ENCODE assay signal across 9 mouse cellular contexts in genomic region chr5:137530075-137530474, GRCm38 (mm10). TPM values are rescaled to one million over a fixed set of nuclear protein-coding genes. Genes with fewer than 3 reads are reported as not detected.
A peak's percentile ranks its signal among the peaks of the same experiment; 100 is the strongest.
DNase-seq lines count a peak whose midpoint lies in the region; ATAC-seq and TF ChIP-seq lines count a peak whose summit lies in the region.
"Had no signal": no experiment of that assay in that cellular context is flagged by ENCODE, and none has a peak within 500 bp of the region (broad histone marks: within the 10 kb centered on the region; RNA-seq: fewer than 3 reads in every experiment).

No protein-coding gene starts in this region.

- peak overlapping the region; percentile 88; the same call in 1 of the 2 replicates for H3K9ac ChIP-seq in kidney, embryonic 14.5 days (ENCODE audit: low read depth, low read length)
- H3K9ac ChIP-seq in hindbrain, embryonic 14.5 days: peak overlapping the region; percentile 87
- H3K9ac ChIP-seq in midbrain, embryonic 13.5 days (replicated peaks): peak overlapping the region; percentile 98

- no peak for TF ChIP-seq POLR2A in cortical plate, adult 2 months (IDR thresholded peaks at IDR 0.05; ENCODE audit: extremely low read depth, insufficient read depth, low read length)

- H3K27me3 ChIP-seq in kidney, embryonic 14.5 days (ENCODE audit: control insufficient read depth, insufficient read depth, low read length): no peaks in the 10 kb centered on the region
- H3K27me3 ChIP-seq in hindbrain, embryonic 14.5 days (ENCODE audit: control insufficient read depth, insufficient read depth, low read length): no peaks in the 10 kb centered on the region
- H3K27me3 ChIP-seq in midbrain, embryonic 13.5 days: no peaks in the 10 kb centered on the region

- ATAC-seq in kidney, embryonic 14.5 days (ENCODE audit: low FRiP score, low TSS enrichment): no peak
- ATAC-seq in hindbrain, embryonic 14.5 days (ENCODE audit: low FRiP score): no peak
- no peak for ATAC-seq in midbrain, embryonic 13.5 days

- DNase-seq in kidney, adult 11 months: no peak
- no peak for DNase-seq in hindbrain, embryonic 14.5 days (ENCODE audit: low spot score)
- DNase-seq in adipocyte (ENCODE audit: low spot score): no peak
- no peak for DNase-seq in gastrocnemius, postnatal 14 days
- no peak for DNase-seq in spleen, postnatal 4 days (ENCODE audit: low spot score in 2 of 2)

- intact Hi-C loops in gastrocnemius, postnatal 14 days (cut with DNase I; ENCODE audit: low total_unique reads): no loop called here

- H3K9me3 ChIP-seq in kidney, embryonic 14.5 days (ENCODE audit: control insufficient read depth, low read length): no peaks in the 10 kb centered on the region
- H3K9me3 ChIP-seq in hindbrain, embryonic 14.5 days (ENCODE audit: control insufficient read depth, low read length): no peaks in the 10 kb centered on the region
- H3K9me3 ChIP-seq in midbrain, embryonic 13.5 days: no peaks in the 10 kb centered on the region

- no peak for TF ChIP-seq CTCF in cortical plate, adult 2 months (IDR thresholded peaks at IDR 0.05; ENCODE audit: extremely low read depth, insufficient read depth, low read length)

- peak overlapping the region; percentile 81; the same call in 1 of the 2 replicates for H3K27ac ChIP-seq in kidney, embryonic 14.5 days (ENCODE audit: low read depth, low read length)
- peak overlapping the region; percentile 82 for H3K27ac ChIP-seq in cortical plate, adult 2 months (ENCODE audit: insufficient read depth, low read length)
- H3K27ac ChIP-seq in hindbrain, embryonic 14.5 days: peak overlapping the region; percentile 96
- peak overlapping the region; percentile 98 for H3K27ac ChIP-seq in midbrain, embryonic 13.5 days

- peaks cover 50% of the 10 kb centered on the region for H3K36me3 ChIP-seq in kidney, embryonic 14.5 days (ENCODE audit: control insufficient read depth, insufficient read depth, low read length)
- H3K36me3 ChIP-seq in hindbrain, embryonic 14.5 days (replicated peaks; ENCODE audit: control insufficient read depth, insufficient read depth): peaks cover 52% of the 10 kb centered on the region
- H3K36me3 ChIP-seq in midbrain, embryonic 13.5 days: peaks cover 50% of the 10 kb centered on the region

- H3K4me1 ChIP-seq in kidney, embryonic 14.5 days (ENCODE audit: control insufficient read depth, insufficient read depth, low read length): peaks cover 16% of the 10 kb centered on the region
- peaks cover 2% of the 10 kb centered on the region; the same call in 1 of the 2 replicates for H3K4me1 ChIP-seq in cortical plate, adult 2 months (ENCODE audit: control insufficient read depth, insufficient read depth, low read length)
- H3K4me1 ChIP-seq in hindbrain, embryonic 14.5 days (replicated peaks; ENCODE audit: control insufficient read depth, insufficient read depth, low read length): peaks cover 9% of the 10 kb centered on the region; the same call in 1 of the 2 replicates
- H3K4me1 ChIP-seq in midbrain, embryonic 13.5 days (replicated peaks): peaks cover 56% of the 10 kb centered on the region

- H3K4me3 ChIP-seq in kidney, embryonic 14.5 days (ENCODE audit: low read length): peak overlapping the region; percentile 91
- H3K4me3 ChIP-seq in cortical plate, adult 2 months (ENCODE audit: insufficient read depth, low read length): peak overlapping the region; percentile 93
- peak overlapping the region; percentile 61 for H3K4me3 ChIP-seq in hindbrain, embryonic 14.5 days (replicated peaks; ENCODE audit: low read length)
- H3K4me3 ChIP-seq in midbrain, embryonic 13.5 days (replicated peaks): peak overlapping the region; percentile 91

- peak overlapping the region; percentile 98 for H3K4me2 ChIP-seq in kidney, embryonic 14.5 days (replicated peaks; ENCODE audit: low read depth, low read length)
- H3K4me2 ChIP-seq in hindbrain, embryonic 14.5 days (replicated peaks): peak overlapping the region; percentile 88
- peak overlapping the region; percentile 91 for H3K4me2 ChIP-seq in midbrain, embryonic 13.5 days (replicated peaks)

- 73% methylated on average over 8 of the region's 8 CpGs for WGBS in kidney, embryonic 14.5 days
- WGBS in hindbrain, embryonic 14.5 days: 63% methylated on average over 8 of the region's 8 CpGs
- 62% methylated on average over 8 of the region's 8 CpGs for WGBS in midbrain, embryonic 13.5 days

RNA-seq across cellular contexts. Expression of gene Epo, which starts 3.0 kb away (rescaled TPM):
- not detected in 2 replicates for polyA plus RNA-seq in kidney, embryonic 14.5 days (2014; fragmentation: Nextera tagmentation; extraction: Ambion mirVana)
- not detected in 2 replicates for polyA plus RNA-seq in cortical plate, adult 2 months (2012; rRNA removed)
- not detected in 2 replicates for polyA plus RNA-seq in hindbrain, embryonic 14.5 days (2014; fragmentation: Nextera tagmentation; extraction: Ambion mirVana)
- polyA plus RNA-seq in midbrain, embryonic 13.5 days (2015; fragmentation: Nextera tagmentation; extraction: Ambion mirVana): not detected in 2 replicates
- not detected for total RNA-seq in gastrocnemius, postnatal 14 days (2021)
- polyA plus RNA-seq: frontal cortex, adult 2 months had no signal

RNA-seq across cellular contexts. Expression of gene Gnb2, which starts 3.2 kb away (rescaled TPM):
- 427 and 433 TPM in 2 replicates for polyA plus RNA-seq in kidney, embryonic 14.5 days (2014; fragmentation: Nextera tagmentation; extraction: Ambion mirVana)
- polyA plus RNA-seq in cortical plate, adult 2 months (2012; rRNA removed): 653 and 687 TPM in 2 replicates
- 593 and 621 TPM in 2 replicates for polyA plus RNA-seq in hindbrain, embryonic 14.5 days (2014; fragmentation: Nextera tagmentation; extraction: Ambion mirVana)
- polyA plus RNA-seq in midbrain, embryonic 13.5 days (2015; fragmentation: Nextera tagmentation; extraction: Ambion mirVana): 520 and 545 TPM in 2 replicates
- total RNA-seq in gastrocnemius, postnatal 14 days (2021): 100 to 1,000 TPM; 194 to 231 TPM

RNA-seq across cellular contexts. Expression of gene Gigyf1, which starts 11.7 kb away (rescaled TPM):
- polyA plus RNA-seq in kidney, embryonic 14.5 days (2014; fragmentation: Nextera tagmentation; extraction: Ambion mirVana): 16.0 and 18.6 TPM in 2 replicates
- 41.0 and 50.2 TPM in 2 replicates for polyA plus RNA-seq in cortical plate, adult 2 months (2012; rRNA removed)
- polyA plus RNA-seq in hindbrain, embryonic 14.5 days (2014; fragmentation: Nextera tagmentation; extraction: Ambion mirVana): 14.2 and 16.0 TPM in 2 replicates
- 19.6 and 20.5 TPM in 2 replicates for polyA plus RNA-seq in midbrain, embryonic 13.5 days (2015; fragmentation: Nextera tagmentation; extraction: Ambion mirVana)
- 10 to 100 TPM; 13.4 to 18.5 TPM for total RNA-seq in gastrocnemius, postnatal 14 days (2021)

RNA-seq across cellular contexts. Expression of gene Actl6b, which starts 23.2 kb away (rescaled TPM):
- not detected in 2 replicates for polyA plus RNA-seq in kidney, embryonic 14.5 days (2014; fragmentation: Nextera tagmentation; extraction: Ambion mirVana)
- polyA plus RNA-seq in cortical plate, adult 2 months (2012; rRNA removed): 179 and 199 TPM in 2 replicates
- polyA plus RNA-seq in hindbrain, embryonic 14.5 days (2014; fragmentation: Nextera tagmentation; extraction: Ambion mirVana): 195 and 204 TPM in 2 replicates
- polyA plus RNA-seq in midbrain, embryonic 13.5 days (2015; fragmentation: Nextera tagmentation; extraction: Ambion mirVana): 231 and 235 TPM in 2 replicates
- not detected for total RNA-seq in gastrocnemius, postnatal 14 days (2021)

RNA-seq across cellular contexts. Expression of gene Pop7, which starts 27.8 kb away (rescaled TPM):
- 57.8 and 69.5 TPM in 2 replicates for polyA plus RNA-seq in kidney, embryonic 14.5 days (2014; fragmentation: Nextera tagmentation; extraction: Ambion mirVana)
- 46.4 and 48.5 TPM in 2 replicates for polyA plus RNA-seq in cortical plate, adult 2 months (2012; rRNA removed)
- 78.4 and 87.3 TPM in 2 replicates for polyA plus RNA-seq in hindbrain, embryonic 14.5 days (2014; fragmentation: Nextera tagmentation; extraction: Ambion mirVana)
- 74.0 and 82.0 TPM in 2 replicates for polyA plus RNA-seq in midbrain, embryonic 13.5 days (2015; fragmentation: Nextera tagmentation; extraction: Ambion mirVana)
- total RNA-seq in gastrocnemius, postnatal 14 days (2021): 10 to 100 TPM; 15.9 to 16.1 TPM
